Mouse (Mus musculus): ENCODE measurements at regions not wholly inside any gene's neighbourhood (a gene's known extent, or its start where the extent isn't known, plus 50 kb on each side); places are given as distances from the start of the nearest gene placed in this dataset.
"Not testable (repeated sequence)": the region's sequence is repeated elsewhere in the genome, so short reads cannot be mapped to it uniquely, and the experiment has no call there.

DNA sequence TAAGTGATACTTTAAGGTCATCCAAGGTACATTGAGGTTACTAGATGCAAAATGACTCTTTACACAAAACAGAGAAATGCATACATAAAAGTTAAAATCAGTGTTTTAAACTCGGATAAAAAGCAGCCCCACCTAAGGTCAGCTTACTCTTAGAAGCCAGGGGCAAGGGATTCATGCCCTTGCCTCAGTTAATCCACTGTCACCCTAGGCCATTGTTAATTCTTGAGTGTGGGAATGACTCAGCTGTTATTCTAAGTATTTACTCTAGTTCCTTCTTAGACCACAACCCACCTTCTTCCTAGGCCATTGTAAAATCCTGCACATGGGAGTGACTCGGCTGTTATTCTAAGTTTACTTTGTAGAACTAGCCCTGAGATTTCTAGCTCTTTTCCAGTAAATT is 64.1 kb upstream of the Ces1h start:
- DNase-seq (ENCODE audit: low spot score in 2 of 2), result not testable (repeated sequence)

DNA sequence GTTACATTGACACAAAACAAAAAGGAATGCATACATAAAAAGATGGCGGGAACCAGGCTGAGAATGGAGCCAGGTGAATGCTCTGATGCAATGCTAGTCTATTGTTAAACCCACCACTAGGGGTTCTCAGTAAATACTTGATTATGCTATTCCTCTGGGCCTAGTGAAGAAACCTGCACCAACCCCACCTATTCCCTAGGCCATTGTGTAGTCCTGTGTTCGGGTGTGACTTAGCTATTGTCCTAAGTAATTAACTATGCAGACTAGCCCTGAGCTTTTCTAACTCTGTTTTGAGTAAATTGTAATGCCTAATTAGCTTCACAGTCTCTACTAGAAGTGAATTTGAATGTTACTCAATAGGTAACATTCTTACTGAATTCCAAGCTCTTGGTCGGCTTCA is 62.4 kb upstream of the Ces1h start:
- no peak for DNase-seq (ENCODE audit: low spot score in 2 of 2)

DNA sequence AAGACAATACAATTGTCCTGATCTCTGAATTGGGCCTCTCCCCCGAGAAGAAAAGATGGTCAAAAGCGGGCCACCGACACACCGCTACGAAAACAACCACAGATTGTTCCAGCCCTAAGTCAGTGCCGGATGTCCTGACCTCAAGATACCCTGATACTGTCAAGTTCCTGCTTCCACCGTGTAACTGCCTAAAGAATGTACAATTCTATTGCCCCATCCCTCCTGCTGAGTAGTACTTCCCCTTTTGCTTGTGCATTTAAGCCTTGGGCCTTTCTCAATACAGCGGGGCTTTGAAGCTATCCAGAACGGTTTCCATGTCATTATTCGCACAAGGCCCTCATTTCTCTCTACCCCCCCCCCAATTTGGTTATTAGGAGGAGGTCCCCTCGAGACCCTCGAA is 57.1 kb upstream of the Ces1h start:
- DNase-seq (ENCODE audit: low spot score in 2 of 2), result not testable (repeated sequence)

DNA sequence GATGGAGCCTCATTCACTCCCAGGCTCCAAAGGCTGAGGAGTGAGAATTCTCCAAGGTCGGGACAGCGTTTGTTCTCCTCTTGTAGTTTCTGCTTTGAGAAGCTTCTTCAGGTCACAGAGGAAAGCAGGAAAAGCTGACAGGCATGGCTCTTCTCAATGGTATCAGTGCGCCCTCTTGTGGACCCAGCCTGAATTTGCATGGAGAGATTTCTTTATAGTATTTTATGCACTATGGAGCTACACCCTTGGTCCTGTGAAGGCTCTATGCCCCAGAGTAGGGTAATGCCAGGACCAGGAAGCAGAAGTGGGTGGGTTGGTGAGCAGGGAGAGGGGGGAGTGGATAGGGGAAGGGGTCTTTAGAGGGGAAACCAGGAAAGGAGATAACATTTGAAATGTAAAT is 51.1 kb upstream of the Ces1h start:
- peak; percentile 81 to 83 for DNase-seq (ENCODE audit: low spot score in 2 of 2)
